Mouse (Mus musculus) C2C12 (cell line): ENCODE measurements at regions not wholly inside any gene's neighbourhood (a gene's known extent, or its start where the extent isn't known, plus 50 kb on each side); places are given as distances from the start of the nearest gene placed in this dataset.

Source experiments
- CEBPB ChIP-seq: IDR thresholded peaks from one replicate; pipeline ENCODE4 v1.6.1; 2011; ENCODE audit warnings: low read depth, mild to moderate bottlenecking, control low read depth, moderate library complexity
- CTCF ChIP-seq: IDR thresholded peaks from one replicate; pipeline ENCODE4 v1.5.1; 2011; ENCODE audit not compliant: control insufficient read depth, insufficient read depth, insufficient read length
- FOSL1 ChIP-seq: IDR thresholded peaks from one replicate; pipeline ENCODE4 v1.8.0; 2011; ENCODE audit warnings: mild to moderate bottlenecking, low read length; ENCODE audit not compliant: poor library complexity, insufficient read depth, severe bottlenecking
- MAX ChIP-seq: IDR thresholded peaks from one replicate; pipeline ENCODE4 v1.6.1; 2011; ENCODE audit warnings: mild to moderate bottlenecking, control low read depth
- MYOD1 ChIP-seq: IDR thresholded peaks from one replicate; pipeline ENCODE4 v1.6.1; 2011; ENCODE audit warnings: low read depth; ENCODE audit not compliant: control insufficient read depth, insufficient read length
- MYOG ChIP-seq: IDR thresholded peaks from one replicate; pipeline ENCODE4 v1.6.1; 2011; ENCODE audit not compliant: control insufficient read depth, insufficient read length; ENCODE audit errors: extremely low read depth
- USF1 ChIP-seq: IDR thresholded peaks from one replicate; pipeline ENCODE4 v1.6.1; 2011; ENCODE audit warnings: low read depth, mild to moderate bottlenecking, control low read depth, moderate library complexity

DNA sequence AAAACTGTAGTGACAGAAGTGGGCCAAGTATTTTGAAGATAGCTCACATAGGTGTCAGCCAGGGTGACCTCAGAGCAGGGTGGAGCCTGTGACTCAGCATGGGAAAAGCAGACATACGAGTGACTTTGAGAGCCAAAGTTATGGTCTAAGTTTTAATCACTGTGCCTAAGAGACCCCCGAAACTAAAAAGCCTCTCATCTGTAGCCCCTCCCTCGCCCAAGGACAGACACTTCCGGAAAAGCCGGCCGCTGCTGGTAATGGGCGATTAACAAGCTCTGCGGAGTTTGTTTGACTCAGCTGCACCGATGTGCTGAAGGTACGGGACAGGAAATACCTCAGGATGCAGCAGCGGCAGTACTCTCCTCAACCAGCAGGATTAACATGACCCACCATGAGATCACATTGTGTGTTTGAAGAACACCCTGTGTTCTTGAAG, 182.1 kb upstream of the Foxn2 start:
- TF ChIP-seq CTCF, result no peak
- TF ChIP-seq MAX, result no peak
- TF ChIP-seq MYOG, result no peak
- no peak for TF ChIP-seq USF1
- TF ChIP-seq CEBPB, result no peak
- TF ChIP-seq MYOD1, result no peak
- no peak for TF ChIP-seq FOSL1
